Mouse (Mus musculus) B cell, adult 62 days (primary cell): ENCODE results near the gene Gpr150. TPM values are rescaled to one million over a fixed set of nuclear protein-coding genes. Genes with fewer than 3 reads are reported as not detected.

Experiments
- total RNA-seq: library from RNA; stranded (reverse); gene quantifications from 4 replicates; pipeline ENCODE4 v1.2.4, GENCODE M21; 2023

The Gpr150 gene
- total RNA-seq: not detected in 4 replicates

GRCm38 (mm10) chr13:76056896-76057266, at the start of gene Gpr150:
TSS of gene Gpr150 (minus strand) at chr13:76056996.

GRCm38 (mm10) chr13:76098493-76099303, 41.9 kb upstream of the Gpr150 start, which contains the start of the genes Arsk and Ttc37:
TSS of gene Arsk (minus strand) at chr13:76098660.
TSS of gene Ttc37 (plus strand) at chr13:76098734.

DNA sequence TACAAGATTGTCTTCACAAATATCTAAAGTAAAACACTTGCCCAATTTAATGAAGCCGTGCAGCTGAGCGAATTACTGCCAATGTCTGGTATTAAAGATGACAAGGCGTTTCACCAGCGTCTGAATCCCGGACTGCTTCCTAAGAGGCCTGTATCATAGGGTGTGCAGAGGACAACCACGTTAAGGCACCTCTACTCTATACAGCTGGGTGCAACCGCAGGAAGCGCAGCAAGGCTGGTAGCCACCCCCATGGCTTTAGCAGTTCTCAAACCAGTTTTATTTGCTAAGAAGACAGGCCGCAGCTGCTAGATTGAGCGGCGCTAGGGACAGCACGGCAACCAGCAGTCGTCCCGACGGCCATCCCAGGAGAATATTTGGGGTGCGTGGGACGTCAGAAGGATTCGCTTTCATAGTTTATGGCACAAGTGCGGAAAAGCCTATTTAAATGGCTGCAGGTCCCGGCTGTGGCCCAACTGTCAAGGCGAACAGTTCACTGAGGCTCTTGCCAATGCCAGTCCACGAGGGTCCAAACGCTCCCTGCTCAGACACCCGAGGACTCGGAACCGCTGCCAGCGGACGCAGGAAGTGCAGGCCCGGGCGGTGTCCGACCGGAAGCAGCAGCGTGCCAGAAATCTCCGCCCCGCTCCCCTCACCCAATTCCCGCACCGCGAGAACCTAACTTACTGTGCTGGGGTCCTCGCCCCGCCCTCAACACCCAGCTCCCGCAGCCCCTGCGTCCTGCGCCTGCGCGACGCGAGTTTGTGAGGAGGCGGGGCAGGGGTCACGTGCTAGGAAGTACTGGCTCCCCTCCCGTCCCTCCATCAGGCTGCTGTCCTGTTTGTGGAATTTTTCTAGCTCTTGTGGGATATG, 38.6 kb downstream of the Gpr150 start, which contains the start of gene Rfesd:
Gene Rfesd, minus strand, starts transcription at position 746 of the 870 bp plus-strand sequence.

Other genes with a start within 250 kb of the Gpr150 start
- 7.5 to 13.6 TPM (median 10.2 TPM) in 4 replicates for gene Glrx, start 217.1 kb downstream of the Gpr150 start, total RNA-seq
- 0.16 to 0.63 TPM (median 0.20 TPM) in 3 of 4 replicates, not detected in the other for gene Rhobtb3, start 113.1 kb downstream of the Gpr150 start, total RNA-seq
- not detected in 4 replicates for gene Spata9, start 89.8 kb downstream of the Gpr150 start, total RNA-seq
- gene Rfesd, start 38.3 kb downstream of the Gpr150 start, total RNA-seq: 6.8 to 8.9 TPM (median 7.9 TPM) in 4 replicates
- 10.9 to 11.8 TPM (median 11.4 TPM) in 4 replicates for gene Arsk, start 41.7 kb upstream of the Gpr150 start, total RNA-seq
- 29.3 to 31.7 TPM (median 30.3 TPM) in 4 replicates for gene Ttc37, start 41.7 kb upstream of the Gpr150 start, total RNA-seq
- not detected in 4 replicates for gene Fam81b, start 248.1 kb upstream of the Gpr150 start, total RNA-seq